Mouse (Mus musculus): ENCODE measurements around the gene Gabarapl2. TPM values are rescaled to one million over a fixed set of nuclear protein-coding genes. Genes with fewer than 3 reads are reported as not detected.

The Gabarapl2 gene
- 147 and 163 TPM in 2 replicates for polyA plus RNA-seq (2014; fragmentation: Nextera tagmentation; extraction: Ambion mirVana)

DNA sequence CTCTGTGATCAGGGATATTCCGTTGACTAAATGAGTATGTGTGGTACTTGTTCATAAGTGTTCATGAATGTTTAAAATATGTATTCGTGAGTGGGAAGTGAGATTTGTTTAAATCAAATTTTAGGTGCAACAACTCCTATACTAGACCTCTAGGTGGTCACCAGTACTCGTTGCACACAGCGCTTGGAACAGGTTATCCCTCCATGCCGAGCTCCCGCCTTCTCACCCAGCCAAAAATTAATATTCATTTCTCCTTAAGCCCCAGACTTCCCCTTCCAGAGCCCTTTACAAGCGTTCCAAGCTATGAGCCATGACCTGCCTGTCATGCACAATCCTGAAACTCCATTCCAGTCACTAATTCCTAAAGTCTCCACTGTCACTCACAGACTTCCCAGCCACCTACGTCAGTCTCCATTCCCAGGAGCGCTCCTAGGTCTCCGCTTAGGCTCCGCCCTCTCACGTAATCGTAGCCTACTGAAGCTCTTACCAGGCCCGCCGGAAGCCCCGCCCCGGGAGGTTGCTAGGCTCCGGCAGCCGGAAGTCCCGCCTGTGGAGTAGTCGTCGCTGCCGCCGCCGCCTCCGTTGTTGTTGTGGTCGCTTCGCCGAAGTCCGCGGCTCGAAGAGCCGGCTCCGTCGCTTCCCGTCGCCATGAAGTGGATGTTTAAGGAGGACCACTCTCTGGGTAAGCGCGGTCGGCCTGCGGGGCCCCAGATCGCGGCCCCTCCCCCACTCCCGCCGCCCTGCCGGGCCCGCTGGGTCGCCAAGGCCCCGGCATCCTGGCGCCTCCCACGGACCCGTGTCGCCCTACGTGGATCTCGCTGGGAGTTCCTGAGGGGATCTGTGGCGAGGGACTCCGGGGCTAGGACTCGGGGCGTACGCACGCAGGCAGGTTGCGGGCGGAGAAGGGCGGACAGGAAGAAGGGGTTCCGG lies at the start of gene Gabarapl2:
Gene Gabarapl2 (plus strand): TSS at position 533 of the 930 bp plus-strand sequence.
- H3K36me3 ChIP-seq (ENCODE audit: insufficient read depth): peaks cover 18% of the 10 kb centered on the region
- H3K4me3 ChIP-seq (ENCODE audit: low read depth, low read length): peak within 1 kb of the TSS; percentile 93

DNA sequence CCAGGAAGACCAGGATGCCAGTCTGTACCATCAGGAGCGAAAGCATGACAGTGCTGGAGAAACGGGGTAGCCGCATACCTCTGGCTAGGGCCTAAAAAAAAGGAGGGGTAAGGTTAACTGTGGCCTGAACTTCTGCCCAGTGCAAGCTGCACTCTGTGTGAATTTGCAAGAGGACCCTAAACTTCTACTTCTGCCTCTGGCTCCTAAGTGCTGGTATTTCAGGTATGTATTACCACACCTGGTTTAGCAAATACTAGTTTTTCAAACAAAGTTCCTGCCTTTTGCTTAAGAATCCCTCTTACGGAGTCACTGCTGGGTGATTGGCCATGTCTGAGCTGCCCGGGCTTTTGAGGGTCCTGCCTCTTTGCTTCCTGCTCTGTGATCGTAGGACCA lies 49.6 kb upstream of the Gabarapl2 start:
- no peaks in the 10 kb centered on the region for H3K9me3 ChIP-seq (ENCODE audit: low read depth, low read length)
- H3K4me2 ChIP-seq: peak overlapping the region; percentile 55; the same call in 1 of the 2 replicates
- WGBS: 50% methylated on average over 6 of the region's 6 CpGs
- H3K27me3 ChIP-seq (ENCODE audit: insufficient read depth, low read length): peaks cover 28% of the 10 kb centered on the region
- H3K9ac ChIP-seq: no peak overlapping the region
- no peak for TF ChIP-seq CTCF (IDR thresholded peaks at IDR 0.05; ENCODE audit: low read depth)
- DNase-seq: peak; percentile 24
- peak overlapping the region; percentile 28; the same call in 1 of the 2 replicates for H3K4me3 ChIP-seq (ENCODE audit: low read depth, low read length)
- peak; percentile 57 for ATAC-seq (ENCODE audit: insufficient read depth)
- peaks cover 23% of the 10 kb centered on the region for H3K4me1 ChIP-seq (ENCODE audit: insufficient read depth)
- no peak overlapping the region for H3K27ac ChIP-seq (ENCODE audit: low read depth)
- no peaks in the 10 kb centered on the region for H3K36me3 ChIP-seq (ENCODE audit: insufficient read depth)

More for the DNA sequence above, at the start of gene Gabarapl2:
- DNase-seq (peak; percentile 99), ATAC-seq (ENCODE audit: insufficient read depth) (peak; percentile 98)
- no peak for TF ChIP-seq CTCF (IDR thresholded peaks at IDR 0.05; ENCODE audit: low read depth)
- no peaks in the 10 kb centered on the region for H3K27me3 ChIP-seq (ENCODE audit: insufficient read depth, low read length)
- H3K4me1 ChIP-seq (ENCODE audit: insufficient read depth): peaks cover 5% of the 10 kb centered on the region; the same call in 1 of the 2 replicates
- peak within 1 kb of the TSS; percentile 78 for H3K9ac ChIP-seq
- no peaks in the 10 kb centered on the region for H3K9me3 ChIP-seq (ENCODE audit: low read depth, low read length)
- H3K4me2 ChIP-seq: peak within 1 kb of the TSS; percentile 87
- WGBS: under 1% methylated on average over 65 of the region's 65 CpGs
- peak within 1 kb of the TSS; percentile 70 for H3K27ac ChIP-seq (ENCODE audit: low read depth)

DNA sequence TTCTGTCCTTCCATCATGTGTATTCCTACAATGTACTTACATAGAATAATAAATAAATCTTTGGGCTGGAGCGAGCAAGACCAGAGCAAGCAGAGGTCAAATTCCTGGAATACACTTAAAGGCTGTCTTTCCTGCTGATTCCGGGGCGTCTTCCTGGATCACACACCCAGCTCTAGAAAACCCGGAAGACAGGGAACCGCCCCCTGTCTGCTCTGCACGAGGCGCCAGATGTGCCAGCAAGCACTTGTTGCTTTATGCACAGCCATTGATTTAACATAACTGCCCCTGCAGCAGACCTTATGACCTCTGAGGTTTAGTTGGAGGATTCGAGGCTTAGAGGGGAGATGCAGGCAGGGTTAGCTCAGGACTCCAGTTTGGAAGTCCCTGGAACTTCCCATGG lies 48.5 kb upstream of the Gabarapl2 start:
- H3K9ac ChIP-seq: no peak overlapping the region
- H3K4me1 ChIP-seq (ENCODE audit: insufficient read depth): peaks cover 23% of the 10 kb centered on the region
- H3K36me3 ChIP-seq (ENCODE audit: insufficient read depth): no peaks in the 10 kb centered on the region
- no peak overlapping the region for H3K4me3 ChIP-seq (ENCODE audit: low read depth, low read length)
- no peak overlapping the region for H3K4me2 ChIP-seq
- H3K27me3 ChIP-seq (ENCODE audit: insufficient read depth, low read length): peaks cover 28% of the 10 kb centered on the region
- 12% methylated on average over 8 of the region's 8 CpGs for WGBS
- TF ChIP-seq CTCF (IDR thresholded peaks at IDR 0.05; ENCODE audit: low read depth): no peak
- peak; percentile 40 for DNase-seq
- no peaks in the 10 kb centered on the region for H3K9me3 ChIP-seq (ENCODE audit: low read depth, low read length)
- no peak for ATAC-seq (ENCODE audit: insufficient read depth)
- no peak overlapping the region for H3K27ac ChIP-seq (ENCODE audit: low read depth)

DNA sequence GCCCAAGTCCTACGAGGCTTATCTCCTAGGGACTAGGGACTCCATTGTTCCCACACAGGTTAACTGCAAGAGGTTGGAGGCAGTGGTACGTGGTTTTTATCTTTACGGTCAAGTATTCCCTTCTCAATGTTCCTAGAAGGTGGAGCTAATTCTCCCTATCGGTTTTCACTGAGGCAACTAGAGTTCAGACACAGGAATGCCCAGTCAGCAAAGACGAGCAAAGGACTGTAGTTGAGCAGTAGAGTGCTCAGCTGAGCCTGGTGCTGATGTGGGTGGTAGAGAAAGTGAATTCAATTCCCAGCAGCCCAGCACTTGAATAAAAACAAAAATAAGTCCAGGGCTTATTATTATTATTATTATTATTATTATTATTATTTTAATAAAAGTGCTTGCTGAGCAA lies 47.9 kb upstream of the Gabarapl2 start:
- no peak for ATAC-seq (ENCODE audit: insufficient read depth)
- Histone ChIP-seq H3K4me3 (ENCODE audit: low read depth, low read length) (no peak overlapping the region), H3K9me3 (ENCODE audit: low read depth, low read length) (no peaks in the 10 kb centered on the region), H3K36me3 (ENCODE audit: insufficient read depth) (no peaks in the 10 kb centered on the region), H3K27me3 (ENCODE audit: insufficient read depth, low read length) (peaks cover 28% of the 10 kb centered on the region), H3K27ac (ENCODE audit: low read depth) (no peak overlapping the region), H3K4me2 (no peak overlapping the region), H3K9ac (no peak overlapping the region), H3K4me1 (ENCODE audit: insufficient read depth) (peaks cover 23% of the 10 kb centered on the region)
- WGBS: 39% methylated on average over 5 of the region's 5 CpGs
- TF ChIP-seq CTCF (IDR thresholded peaks at IDR 0.05; ENCODE audit: low read depth): no peak
- DNase-seq: no peak

DNA sequence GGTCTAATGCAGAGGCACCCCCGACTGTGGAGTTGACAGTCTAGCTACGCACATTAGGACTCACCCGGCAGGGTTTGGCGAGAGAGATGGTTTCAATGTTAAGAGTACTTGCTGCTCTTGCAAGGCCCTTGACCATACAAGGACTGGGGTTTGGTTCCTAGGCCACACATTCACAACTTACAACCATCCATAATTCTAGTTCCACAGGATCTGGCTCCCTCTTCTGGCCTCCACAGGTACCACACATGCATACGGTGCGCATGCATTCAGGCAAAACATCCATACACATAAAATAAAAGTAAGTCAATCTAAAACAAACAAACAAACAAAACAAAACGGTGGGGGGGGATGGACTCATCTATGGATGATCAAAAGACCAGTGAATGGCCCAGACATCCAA lies 45.5 kb upstream of the Gabarapl2 start:
- Histone ChIP-seq H3K9me3 (ENCODE audit: low read depth, low read length) (no peaks in the 10 kb centered on the region), H3K4me3 (ENCODE audit: low read depth, low read length) (no peak overlapping the region), H3K4me2 (no peak overlapping the region), H3K27ac (ENCODE audit: low read depth) (no peak overlapping the region), H3K27me3 (ENCODE audit: insufficient read depth, low read length) (peaks cover 17% of the 10 kb centered on the region), H3K9ac (no peak overlapping the region), H3K4me1 (ENCODE audit: insufficient read depth) (peaks cover 13% of the 10 kb centered on the region), H3K36me3 (ENCODE audit: insufficient read depth) (no peaks in the 10 kb centered on the region)
- ATAC-seq (ENCODE audit: insufficient read depth) (no peak), DNase-seq (no peak)
- 88% methylated on average over 7 of the region's 7 CpGs for WGBS
- peak; percentile 53 for TF ChIP-seq CTCF (IDR thresholded peaks at IDR 0.05; ENCODE audit: low read depth)

DNA sequence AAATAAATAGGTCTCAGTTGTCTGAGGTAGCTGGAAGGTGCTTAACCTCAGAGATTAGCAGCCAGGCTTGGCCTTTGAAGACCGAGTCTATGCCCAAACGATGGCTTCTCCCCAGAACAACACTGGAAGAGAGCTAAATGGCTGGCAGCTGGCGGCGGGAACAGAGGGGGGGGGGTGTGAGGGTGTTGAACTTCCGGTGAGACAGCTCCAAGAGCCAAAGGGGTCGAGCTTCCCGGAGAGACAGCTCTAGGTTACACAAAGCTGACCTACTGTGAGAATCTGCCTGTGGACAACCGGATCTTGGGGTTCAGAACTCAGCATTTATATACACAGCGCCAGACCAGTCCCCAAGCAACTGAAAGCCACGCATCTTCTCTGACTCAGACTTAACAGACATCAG lies 41.9 kb upstream of the Gabarapl2 start:
- H3K36me3 ChIP-seq (ENCODE audit: insufficient read depth): no peaks in the 10 kb centered on the region
- no peak overlapping the region for H3K27ac ChIP-seq (ENCODE audit: low read depth)
- H3K4me1 ChIP-seq (ENCODE audit: insufficient read depth): no peaks in the 10 kb centered on the region
- ATAC-seq (ENCODE audit: insufficient read depth) (peak; percentile 74; the same call in 1 of the 2 replicates), DNase-seq (no peak)
- no peak overlapping the region for H3K4me2 ChIP-seq
- 20% methylated on average over 10 of the region's 10 CpGs for WGBS
- no peak overlapping the region for H3K9ac ChIP-seq
- no peak overlapping the region for H3K4me3 ChIP-seq (ENCODE audit: low read depth, low read length)
- no peaks in the 10 kb centered on the region for H3K9me3 ChIP-seq (ENCODE audit: low read depth, low read length)
- H3K27me3 ChIP-seq (ENCODE audit: insufficient read depth, low read length): no peaks in the 10 kb centered on the region
- no peak for TF ChIP-seq CTCF (IDR thresholded peaks at IDR 0.05; ENCODE audit: low read depth)

DNA sequence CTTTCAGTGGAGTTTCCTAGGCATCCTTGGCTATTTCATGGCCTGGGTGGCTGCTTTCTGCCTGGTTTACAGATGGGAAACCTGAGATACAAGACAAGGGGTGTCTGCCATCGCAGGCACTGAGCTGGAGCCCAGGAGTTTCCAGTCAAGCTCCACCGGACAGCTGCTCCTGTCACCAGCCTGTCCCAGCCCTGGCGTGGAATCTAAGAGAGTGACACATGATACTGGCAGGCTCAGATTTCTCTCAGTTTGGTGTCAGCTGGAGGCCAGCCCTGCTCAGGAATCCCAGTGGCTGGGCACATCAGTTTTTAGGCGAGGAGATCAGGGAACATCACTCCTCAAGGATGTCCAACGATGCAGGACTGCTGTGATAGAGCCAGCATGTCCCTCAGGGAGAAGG lies 38.4 kb upstream of the Gabarapl2 start:
- no peak overlapping the region for H3K4me2 ChIP-seq
- DNase-seq (no peak), ATAC-seq (ENCODE audit: insufficient read depth) (peak; percentile 57)
- H3K27me3 ChIP-seq (ENCODE audit: insufficient read depth, low read length): no peaks in the 10 kb centered on the region
- H3K27ac ChIP-seq (ENCODE audit: low read depth): no peak overlapping the region
- H3K36me3 ChIP-seq (ENCODE audit: insufficient read depth): no peaks in the 10 kb centered on the region
- 14% methylated on average over 5 of the region's 5 CpGs for WGBS
- H3K9me3 ChIP-seq (ENCODE audit: low read depth, low read length): no peaks in the 10 kb centered on the region
- no peak overlapping the region for H3K9ac ChIP-seq
- no peak for TF ChIP-seq CTCF (IDR thresholded peaks at IDR 0.05; ENCODE audit: low read depth)
- no peak overlapping the region for H3K4me3 ChIP-seq (ENCODE audit: low read depth, low read length)
- H3K4me1 ChIP-seq (ENCODE audit: insufficient read depth): no peaks in the 10 kb centered on the region

Measured in lung, embryonic 14.5 days (tissue).